Mouse (Mus musculus) hindbrain, embryonic 11.5 days (tissue): Measurements from ENCODE around the gene Gm17359. TPM values are rescaled to one million over a fixed set of nuclear protein-coding genes. Genes with fewer than 3 reads are reported as not detected.

ENCODE experiments used
- ATAC-seq: fragments of 200-750 bp; cut with Nextera tagmentation; 2 replicates; pipeline ENCODE4 v1.8.0; 2017; ENCODE audit warnings: mild to moderate bottlenecking, moderate TSS enrichment, moderate library complexity; ENCODE audit not compliant: low FRiP score
- DNase-seq: peaks from one replicate; pipeline ENCODE4 v3.0.0-alpha.2; 2015; ENCODE audit warnings: low spot score
- H3K27ac ChIP-seq: fragments of 300-500 bp; sonication (generic); 2 replicates; pipeline ENCODE4 v1.5.1; 2014; ENCODE audit warnings: mild to moderate bottlenecking, low read depth, low read length
- H3K27me3 ChIP-seq: fragments of 300-500 bp; sonication (generic); 2 replicates; pipeline ENCODE4 v1.6.1; 2014; ENCODE audit warnings: mild to moderate bottlenecking, low read length, moderate library complexity, mixed read lengths; ENCODE audit not compliant: control insufficient read depth, insufficient read depth
- H3K36me3 ChIP-seq: fragments of 300-500 bp; sonication (generic); 2 replicates; pipeline ENCODE4 v1.6.1; 2014; ENCODE audit warnings: mild to moderate bottlenecking, low read length, moderate library complexity, mixed read lengths; ENCODE audit not compliant: control insufficient read depth, insufficient read depth
- H3K4me1 ChIP-seq: fragments of 300-500 bp; sonication (generic); replicated peaks from 2 replicates; pipeline ENCODE4 v1.6.1; 2014; ENCODE audit warnings: low read length, mixed read lengths; ENCODE audit not compliant: control insufficient read depth, insufficient read depth
- H3K4me2 ChIP-seq: fragments of 300-500 bp; sonication (generic); replicated peaks from 2 replicates; pipeline ENCODE4 v1.6.1; 2014; ENCODE audit warnings: mild to moderate bottlenecking, low read depth, low read length
- H3K4me3 ChIP-seq: fragments of 300-500 bp; sonication (generic); 2 replicates; pipeline ENCODE4 v1.5.1; 2014; ENCODE audit warnings: low read depth, low read length
- H3K9ac ChIP-seq: fragments of 300-500 bp; sonication (generic); 2 replicates; pipeline ENCODE4 v1.6.1; 2014; ENCODE audit warnings: low read depth, low read length
- H3K9me3 ChIP-seq: fragments of 300-500 bp; sonication (generic); 2 replicates; pipeline ENCODE4 v1.6.1; 2016; ENCODE audit warnings: low read length; ENCODE audit not compliant: control insufficient read depth
- WGBS: fragments of 180-500 bp; shearing (Covaris S2); extraction: QIAGEN DNeasy Blood & Tissue Kit; methylation state at CpG from one replicate; pipeline ENCODE4 v1.1.7; 2014; 5-methylcytosine and 5-hydroxymethylcytosine counted together
- polyA plus RNA-seq: library from polyadenylated mRNA; unstranded; fragments of >200 nt; fragmentation: Nextera tagmentation; extraction: Ambion mirVana; gene quantifications from 2 replicates; pipeline ENCODE4 v1.2.1, GENCODE M21; 2014

Gm17359 gene
- polyA plus RNA-seq, 1 experiment from 2014 or later = not detected

GRCm38 (mm10) chr3:79368306-79368705 is 31.8 kb downstream of the Gm17359 start:
- H3K36me3 ChIP-seq = no peaks in the 10 kb centered on the region
- ATAC-seq (no peak), DNase-seq (no peak)
- H3K9me3 ChIP-seq = no peaks in the 10 kb centered on the region
- H3K4me1 ChIP-seq = no peaks in the 10 kb centered on the region
- no peak overlapping the region for H3K4me3 ChIP-seq
- no peak overlapping the region for H3K27ac ChIP-seq
- no peak overlapping the region for H3K4me2 ChIP-seq
- no peaks in the 10 kb centered on the region for H3K27me3 ChIP-seq
- whole genome bisulfite sequencing = 72% methylated on average over 6 of the region's 6 CpGs
- no peak overlapping the region for H3K9ac ChIP-seq

- Histone ChIP-seq H3K9ac (no peak overlapping the region), H3K27ac (no peak overlapping the region), H3K4me1 (no peaks in the 10 kb centered on the region), H3K36me3 (no peaks in the 10 kb centered on the region), H3K4me2 (no peak overlapping the region), H3K9me3 (no peaks in the 10 kb centered on the region), H3K27me3 (no peaks in the 10 kb centered on the region), H3K4me3 (no peak overlapping the region)
- ATAC-seq (no peak), DNase-seq (no peak)
- 79% methylated on average over 4 of the region's 4 CpGs for WGBS
These were observed 34.0 kb downstream of the Gm17359 start for GRCm38 (mm10) chr3:79370385-79370929.

GRCm38 (mm10) chr3:79371506-79372195 is 35.2 kb downstream of the Gm17359 start:
- no peak overlapping the region for H3K9ac ChIP-seq
- H3K4me3 ChIP-seq = no peak overlapping the region
- H3K4me1 ChIP-seq = no peaks in the 10 kb centered on the region
- H3K36me3 ChIP-seq = no peaks in the 10 kb centered on the region
- ATAC-seq (no peak), DNase-seq (no peak)
- no peaks in the 10 kb centered on the region for H3K9me3 ChIP-seq
- H3K27ac ChIP-seq = no peak overlapping the region
- H3K4me2 ChIP-seq = no peak overlapping the region
- H3K27me3 ChIP-seq = no peaks in the 10 kb centered on the region
- 92% methylated on average over 7 of the region's 7 CpGs for WGBS

GRCm38 (mm10) chr3:79373930-79374329 is 37.5 kb downstream of the Gm17359 start:
- WGBS = 61% methylated on average over 3 of the region's 3 CpGs
- H3K9ac ChIP-seq = no peak overlapping the region
- no peak overlapping the region for H3K4me3 ChIP-seq
- no peaks in the 10 kb centered on the region for H3K27me3 ChIP-seq
- H3K4me2 ChIP-seq = no peak overlapping the region
- H3K4me1 ChIP-seq = no peaks in the 10 kb centered on the region
- ATAC-seq (no peak), DNase-seq (no peak)
- no peaks in the 10 kb centered on the region for H3K9me3 ChIP-seq
- H3K36me3 ChIP-seq = no peaks in the 10 kb centered on the region
- no peak overlapping the region for H3K27ac ChIP-seq

DNA sequence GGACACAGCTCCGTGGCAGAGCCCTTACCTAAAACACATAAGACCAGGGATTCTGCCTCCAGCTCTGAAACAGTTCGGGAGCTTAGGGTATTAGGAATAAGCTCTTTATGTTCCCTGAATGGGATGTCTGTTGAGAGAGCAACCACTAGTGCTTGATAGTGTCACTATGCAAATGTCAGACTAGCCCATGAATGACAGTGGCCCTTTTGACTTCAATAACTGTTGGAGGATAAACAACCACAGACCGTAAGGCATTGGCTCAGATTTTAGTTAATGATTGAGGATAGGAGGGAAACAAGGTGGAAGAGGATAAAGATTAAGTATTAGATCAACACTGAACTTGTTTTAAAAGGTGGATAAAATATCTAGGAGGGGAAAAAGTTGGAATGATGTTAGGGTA is 41.6 kb downstream of the Gm17359 start:
- H3K4me3 ChIP-seq = no peak overlapping the region
- 41% methylated on average over 3 of the region's 3 CpGs for WGBS
- H3K27ac ChIP-seq = no peak overlapping the region
- no peaks in the 10 kb centered on the region for H3K36me3 ChIP-seq
- H3K9me3 ChIP-seq = no peaks in the 10 kb centered on the region
- no peak overlapping the region for H3K4me2 ChIP-seq
- H3K4me1 ChIP-seq = no peaks in the 10 kb centered on the region
- H3K27me3 ChIP-seq = no peaks in the 10 kb centered on the region
- H3K9ac ChIP-seq = no peak overlapping the region
- ATAC-seq = no peak
- no peak for DNase-seq

- no peak overlapping the region for H3K4me3 ChIP-seq
- H3K4me1 ChIP-seq = no peaks in the 10 kb centered on the region
- H3K9ac ChIP-seq = no peak overlapping the region
- H3K27me3 ChIP-seq = no peaks in the 10 kb centered on the region
- no peaks in the 10 kb centered on the region for H3K36me3 ChIP-seq
- WGBS = 87% methylated on average over 14 of the region's 14 CpGs
- DNase-seq = no peak
- no peak overlapping the region for H3K27ac ChIP-seq
- no peak overlapping the region for H3K4me2 ChIP-seq
- no peaks in the 10 kb centered on the region for H3K9me3 ChIP-seq
- ATAC-seq = no peak
These were observed 42.9 kb downstream of the Gm17359 start for GRCm38 (mm10) chr3:79379255-79379836.

DNA sequence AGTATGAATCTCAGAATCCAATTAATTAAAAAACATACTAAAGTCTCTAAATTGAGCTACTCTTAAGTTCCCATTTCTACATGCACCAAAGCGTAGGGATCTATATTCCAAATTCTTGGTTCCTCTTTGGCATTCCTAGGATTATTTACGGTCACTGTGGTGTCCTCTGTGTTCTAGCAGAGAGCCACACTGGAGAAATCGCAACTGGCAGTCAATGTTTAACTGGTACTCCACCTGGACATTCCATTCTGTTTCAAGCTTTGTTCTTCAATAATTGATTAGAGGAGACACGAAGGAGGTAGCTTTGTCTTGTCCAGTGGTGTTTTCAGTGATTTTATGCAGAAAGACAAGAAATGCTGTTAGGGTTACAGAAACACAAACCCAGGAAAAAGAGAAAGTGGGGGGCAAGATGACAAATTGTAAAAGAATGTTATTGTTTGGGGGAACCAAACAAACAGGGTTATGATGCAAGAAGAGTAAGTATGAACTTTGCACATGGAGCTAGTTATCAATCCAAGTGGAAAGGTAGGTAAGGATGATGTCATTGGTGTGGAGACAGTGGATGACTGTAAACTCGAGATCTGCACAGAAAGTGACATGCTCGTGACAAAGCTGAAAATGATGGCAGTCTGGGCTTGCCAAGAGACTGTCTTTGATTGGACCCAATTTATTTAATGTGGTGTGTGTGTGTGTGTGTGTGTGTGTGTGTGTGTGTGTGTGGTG is 43.6 kb downstream of the Gm17359 start:
- H3K4me2 ChIP-seq = no peak overlapping the region
- no peak for ATAC-seq
- no peak overlapping the region for H3K4me3 ChIP-seq
- 79% methylated on average over 6 of the region's 6 CpGs for WGBS
- no peaks in the 10 kb centered on the region for H3K36me3 ChIP-seq
- H3K9ac ChIP-seq = no peak overlapping the region
- no peak overlapping the region for H3K27ac ChIP-seq
- no peaks in the 10 kb centered on the region for H3K27me3 ChIP-seq
- H3K9me3 ChIP-seq = no peaks in the 10 kb centered on the region
- no peaks in the 10 kb centered on the region for H3K4me1 ChIP-seq
- DNase-seq = no peak

DNA sequence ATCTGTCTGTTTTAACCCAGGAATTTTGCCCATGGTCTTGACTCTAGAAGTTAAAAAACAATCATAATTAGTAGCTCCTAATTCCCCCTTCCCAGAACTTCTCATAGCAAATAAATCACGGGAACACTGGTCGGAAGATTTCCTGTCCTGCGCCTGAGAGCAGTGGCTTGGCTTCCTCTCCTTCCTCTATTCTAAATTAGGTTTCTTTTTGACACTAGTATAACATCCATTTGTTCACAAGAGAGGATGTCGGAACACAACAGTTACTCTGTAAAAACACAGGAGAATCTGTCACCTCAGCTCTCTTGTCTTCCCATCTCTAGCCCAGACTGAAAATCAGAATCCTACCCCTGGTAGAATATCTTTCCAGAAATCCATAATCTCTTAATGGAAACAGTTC is 44.9 kb downstream of the Gm17359 start:
- H3K9me3 ChIP-seq = no peaks in the 10 kb centered on the region
- 88% methylated on average over 4 of the region's 4 CpGs for WGBS
- H3K9ac ChIP-seq = no peak overlapping the region
- no peak overlapping the region for H3K4me2 ChIP-seq
- DNase-seq (no peak), ATAC-seq (no peak)
- no peaks in the 10 kb centered on the region for H3K4me1 ChIP-seq
- no peak overlapping the region for H3K27ac ChIP-seq
- H3K27me3 ChIP-seq = no peaks in the 10 kb centered on the region
- no peaks in the 10 kb centered on the region for H3K36me3 ChIP-seq
- H3K4me3 ChIP-seq = no peak overlapping the region
